Mouse (Mus musculus): ENCODE measurements around the gene Cenpu.

Gene Cenpu

GRCm38 (mm10) chr8:46625166-46625565 is 73.3 kb downstream of the Cenpu start:
- in situ Hi-C loops (cut with MboI; ENCODE audit: unreplicated experiment in 2 of 2) = no loop called here

GRCm38 (mm10) chr8:46626642-46627041 is 74.8 kb downstream of the Cenpu start:
- in situ Hi-C loops (cut with MboI; ENCODE audit: unreplicated experiment in 2 of 2) = no loop called here

- in situ Hi-C loops (cut with MboI; ENCODE audit: unreplicated experiment in 2 of 2) = no loop called here
Measured at GRCm38 (mm10) chr8:46627881-46628280, 76.1 kb downstream of the Cenpu start.

- in situ Hi-C loops (cut with MboI; ENCODE audit: unreplicated experiment in 2 of 2) = no loop called here
Measured at GRCm38 (mm10) chr8:46628645-46629044, 76.8 kb downstream of the Cenpu start.
